Mouse (Mus musculus) embryonic facial prominence, embryonic 13.5 days (tissue): ENCODE measurements around the gene Dnah1. TPM values are rescaled to one million over a fixed set of nuclear protein-coding genes. Genes with fewer than 3 reads are reported as not detected.

Source experiments
- ATAC-seq: fragments of 200-750 bp; cut with Nextera tagmentation; 2 replicates; pipeline ENCODE4 v1.8.0; 2017; ENCODE audit warnings: low read depth; ENCODE audit not compliant: insufficient number of reproducible peaks, insufficient read depth, low FRiP score, low TSS enrichment
- H3K27ac ChIP-seq: fragments of 300-500 bp; sonication (generic); 2 replicates; pipeline ENCODE4 v1.5.1; 2015; ENCODE audit warnings: moderate library complexity, mild to moderate bottlenecking, inconsistent platforms
- H3K27me3 ChIP-seq: fragments of 300-500 bp; sonication (generic); 2 replicates; pipeline ENCODE4 v1.6.1; 2015; ENCODE audit warnings: mild to moderate bottlenecking, inconsistent platforms
- H3K36me3 ChIP-seq: fragments of 300-500 bp; sonication (generic); 2 replicates; pipeline ENCODE4 v1.6.1; 2015; ENCODE audit warnings: mild to moderate bottlenecking, inconsistent platforms
- H3K4me1 ChIP-seq: fragments of 300-500 bp; sonication (generic); 2 replicates; pipeline ENCODE4 v1.6.1; 2015; ENCODE audit warnings: inconsistent platforms
- H3K4me2 ChIP-seq: fragments of 300-500 bp; sonication (generic); 2 replicates; pipeline ENCODE4 v1.6.1; 2015; ENCODE audit warnings: moderate library complexity, mild to moderate bottlenecking, inconsistent platforms
- H3K4me3 ChIP-seq: fragments of 300-500 bp; sonication (generic); 2 replicates; pipeline ENCODE4 v1.5.1; 2015; ENCODE audit warnings: mild to moderate bottlenecking, inconsistent platforms
- H3K9ac ChIP-seq: fragments of 300-500 bp; sonication (generic); 2 replicates; pipeline ENCODE4 v1.6.1; 2015; ENCODE audit warnings: mild to moderate bottlenecking, inconsistent platforms
- H3K9me3 ChIP-seq: fragments of 300-500 bp; sonication (generic); 2 replicates; pipeline ENCODE4 v1.6.1; 2016; ENCODE audit warnings: inconsistent platforms
- WGBS: fragments of 180-500 bp; shearing (Covaris S2); methylation state at CpG from one replicate; pipeline ENCODE4 v1.1.7; 2015; ENCODE audit warnings: mixed read lengths; 5-methylcytosine and 5-hydroxymethylcytosine counted together
- polyA plus RNA-seq: library from polyadenylated mRNA; unstranded; fragments of >200 nt; fragmentation: Nextera tagmentation; extraction: Ambion mirVana; gene quantifications from 2 replicates; pipeline ENCODE4 v1.2.1, GENCODE M21; 2015

Gene Dnah1
- polyA plus RNA-seq, 1 experiment from 2014 or later = 8.1 TPM

GRCm38 (mm10) chr14:31233070-31233995 lies 90.4 kb downstream of the Dnah1 start:
- Histone ChIP-seq H3K4me2 (no peak overlapping the region), H3K36me3 (no peaks in the 10 kb centered on the region), H3K4me1 (peaks cover 13% of the 10 kb centered on the region; the same call in 1 of the 2 replicates), H3K9me3 (no peaks in the 10 kb centered on the region), H3K27me3 (no peaks in the 10 kb centered on the region), H3K27ac (no peak overlapping the region), H3K9ac (no peak overlapping the region), H3K4me3 (no peak overlapping the region)
- ATAC-seq = no peak
- WGBS = 87% methylated on average over 14 of the region's 14 CpGs

GRCm38 (mm10) chr14:31232404-31233069 lies 91.2 kb downstream of the Dnah1 start:
- no peaks in the 10 kb centered on the region for H3K27me3 ChIP-seq
- no peak overlapping the region for H3K4me2 ChIP-seq
- H3K27ac ChIP-seq = no peak overlapping the region
- H3K9me3 ChIP-seq = no peaks in the 10 kb centered on the region
- H3K4me1 ChIP-seq = peaks cover 19% of the 10 kb centered on the region
- no peak overlapping the region for H3K4me3 ChIP-seq
- H3K9ac ChIP-seq = no peak overlapping the region
- 84% methylated on average over 13 of the region's 13 CpGs for WGBS
- H3K36me3 ChIP-seq = no peaks in the 10 kb centered on the region
- no peak for ATAC-seq

- Histone ChIP-seq H3K9me3 (no peaks in the 10 kb centered on the region), H3K4me3 (no peak overlapping the region), H3K4me2 (no peak overlapping the region), H3K4me1 (peaks cover 34% of the 10 kb centered on the region), H3K9ac (no peak overlapping the region), H3K27ac (0 out of 2 replicates have a peak overlapping the region, but pooled peaks have one; percentile 22), H3K36me3 (no peaks in the 10 kb centered on the region), H3K27me3 (no peaks in the 10 kb centered on the region)
- ATAC-seq = no peak
- 60% methylated on average over 8 of the region's 8 CpGs for WGBS
These were observed 93.3 kb downstream of the Dnah1 start for GRCm38 (mm10) chr14:31230442-31230841.

GRCm38 (mm10) chr14:31228234-31228633 lies 95.5 kb downstream of the Dnah1 start:
- no peak overlapping the region for H3K27ac ChIP-seq
- H3K9me3 ChIP-seq = no peaks in the 10 kb centered on the region
- WGBS = 69% methylated on average over 6 of the region's 6 CpGs
- no peak overlapping the region for H3K4me2 ChIP-seq
- H3K9ac ChIP-seq = no peak overlapping the region
- H3K27me3 ChIP-seq = no peaks in the 10 kb centered on the region
- no peaks in the 10 kb centered on the region for H3K36me3 ChIP-seq
- ATAC-seq = no peak
- peaks cover 32% of the 10 kb centered on the region for H3K4me1 ChIP-seq
- no peak overlapping the region for H3K4me3 ChIP-seq

- Histone ChIP-seq H3K9ac (no peak overlapping the region), H3K4me3 (no peak overlapping the region), H3K9me3 (no peaks in the 10 kb centered on the region), H3K4me2 (no peak overlapping the region), H3K27ac (peak overlapping the region; percentile 84), H3K27me3 (no peaks in the 10 kb centered on the region), H3K36me3 (no peaks in the 10 kb centered on the region), H3K4me1 (peaks cover 32% of the 10 kb centered on the region)
- 47% methylated on average over 4 of the region's 4 CpGs for WGBS
- peak; percentile 70 for ATAC-seq
These were observed 96.7 kb downstream of the Dnah1 start for GRCm38 (mm10) chr14:31226978-31227377.

- peak within 1 kb of the TSS; percentile 56 for H3K9ac ChIP-seq
- 7% methylated on average over 11 of the region's 11 CpGs for WGBS
- no peaks in the 10 kb centered on the region for H3K27me3 ChIP-seq
- H3K4me3 ChIP-seq = no peak within 1 kb of the TSS
- peak within 1 kb of the TSS; percentile 33 for H3K4me2 ChIP-seq
- H3K27ac ChIP-seq = no peak within 1 kb of the TSS
- H3K36me3 ChIP-seq = no peaks in the 10 kb centered on the region
- no peak for ATAC-seq
- no peaks in the 10 kb centered on the region for H3K9me3 ChIP-seq
- H3K4me1 ChIP-seq = peaks cover 22% of the 10 kb centered on the region
These were observed 106.0 kb downstream of the Dnah1 start, which contains the start of gene Sema3g for GRCm38 (mm10) chr14:31217666-31218065. Gene Sema3g (plus strand): TSS chr14:31217860.

- no peak within 1 kb of the TSS for H3K4me3 ChIP-seq
- peaks cover 27% of the 10 kb centered on the region for H3K4me1 ChIP-seq
- H3K36me3 ChIP-seq = no peaks in the 10 kb centered on the region
- peak within 1 kb of the TSS; percentile 33 for H3K4me2 ChIP-seq
- ATAC-seq = no peak
- WGBS = 76% methylated on average over 2 of the region's 2 CpGs
- no peaks in the 10 kb centered on the region for H3K27me3 ChIP-seq
- H3K9me3 ChIP-seq = no peaks in the 10 kb centered on the region
- H3K27ac ChIP-seq = peak within 1 kb of the TSS; percentile 66
- H3K9ac ChIP-seq = peak within 1 kb of the TSS; percentile 60
These were observed 106.8 kb downstream of the Dnah1 start, which contains the start of gene Nisch for GRCm38 (mm10) chr14:31216846-31217245. Gene Nisch (minus strand): TSS chr14:31216946.

- H3K27me3 ChIP-seq = no peaks in the 10 kb centered on the region
- peak overlapping the region; percentile 66 for H3K27ac ChIP-seq
- no peak for ATAC-seq
- H3K9me3 ChIP-seq = no peaks in the 10 kb centered on the region
- peak overlapping the region; percentile 20; the same call in 1 of the 2 replicates for H3K4me2 ChIP-seq
- H3K36me3 ChIP-seq = no peaks in the 10 kb centered on the region
- WGBS = 35% methylated on average over 15 of the region's 15 CpGs
- no peak overlapping the region for H3K4me3 ChIP-seq
- H3K9ac ChIP-seq = peak overlapping the region; percentile 60
- peaks cover 27% of the 10 kb centered on the region for H3K4me1 ChIP-seq
These were observed 108.3 kb downstream of the Dnah1 start for GRCm38 (mm10) chr14:31215157-31216002.

GRCm38 (mm10) chr14:31214684-31215083 lies 109.0 kb downstream of the Dnah1 start:
- Histone ChIP-seq H3K36me3 (no peaks in the 10 kb centered on the region), H3K4me2 (no peak overlapping the region), H3K27me3 (no peaks in the 10 kb centered on the region), H3K4me1 (peaks cover 27% of the 10 kb centered on the region), H3K4me3 (no peak overlapping the region), H3K9me3 (no peaks in the 10 kb centered on the region), H3K27ac (no peak overlapping the region), H3K9ac (no peak overlapping the region)
- WGBS = 89% methylated on average over 3 of the region's 3 CpGs
- no peak for ATAC-seq

DNA sequence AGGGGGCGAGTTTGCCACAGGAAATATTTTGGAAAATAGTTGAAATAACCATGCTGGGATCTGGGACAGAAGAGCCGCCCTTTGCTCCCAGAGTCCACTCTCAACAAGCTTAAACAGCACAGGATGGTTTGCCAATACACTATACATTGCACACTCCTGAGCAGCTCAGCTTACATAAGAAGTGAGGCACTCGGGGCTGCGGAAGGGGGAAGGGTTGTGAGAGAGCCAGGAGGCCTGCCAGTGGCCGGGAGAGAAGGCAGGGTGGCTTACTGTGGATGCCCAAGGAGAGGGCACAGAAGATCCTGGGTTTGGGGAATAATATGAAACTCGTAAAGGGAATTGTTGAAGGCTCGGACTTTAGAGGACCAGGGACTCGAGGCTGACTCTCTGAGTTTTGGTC lies 109.8 kb downstream of the Dnah1 start:
- no peak overlapping the region for H3K4me3 ChIP-seq
- H3K27ac ChIP-seq = no peak overlapping the region
- ATAC-seq = no peak
- WGBS = 60% methylated on average over 8 of the region's 8 CpGs
- no peak overlapping the region for H3K4me2 ChIP-seq
- H3K36me3 ChIP-seq = no peaks in the 10 kb centered on the region
- H3K9ac ChIP-seq = no peak overlapping the region
- no peaks in the 10 kb centered on the region for H3K27me3 ChIP-seq
- no peaks in the 10 kb centered on the region for H3K9me3 ChIP-seq
- H3K4me1 ChIP-seq = peaks cover 27% of the 10 kb centered on the region

GRCm38 (mm10) chr14:31212499-31212898 lies 111.2 kb downstream of the Dnah1 start:
- 62% methylated on average over 3 of the region's 3 CpGs for WGBS
- Histone ChIP-seq H3K4me1 (peaks cover 22% of the 10 kb centered on the region), H3K9me3 (no peaks in the 10 kb centered on the region), H3K4me3 (no peak overlapping the region), H3K9ac (no peak overlapping the region), H3K27me3 (no peaks in the 10 kb centered on the region), H3K36me3 (no peaks in the 10 kb centered on the region), H3K4me2 (no peak overlapping the region), H3K27ac (no peak overlapping the region)
- no peak for ATAC-seq
